Mouse (Mus musculus) neural tube, embryonic 15.5 days (tissue): ENCODE data around the gene Gdf3. TPM values are rescaled to one million over a fixed set of nuclear protein-coding genes. Genes with fewer than 3 reads are reported as not detected.
A peak's percentile ranks its signal among the peaks of the same experiment; 100 is the strongest.
"Not testable (repeated sequence)": the region's sequence is repeated elsewhere in the genome, so short reads cannot be mapped to it uniquely, and the experiment has no call there.

Experiments used
- ATAC-seq: fragments of 200-750 bp; cut with Nextera tagmentation; 2 replicates; pipeline ENCODE4 v1.8.0; 2017; ENCODE audit warnings: mild to moderate bottlenecking, moderate TSS enrichment, moderate library complexity; ENCODE audit not compliant: low FRiP score
- H3K27ac ChIP-seq: fragments of 300-500 bp; sonication (generic); replicated peaks from 2 replicates; pipeline ENCODE4 v1.5.1; 2015; ENCODE audit warnings: mild to moderate bottlenecking, inconsistent platforms
- H3K27me3 ChIP-seq: fragments of 300-500 bp; sonication (generic); replicated peaks from 2 replicates; pipeline ENCODE4 v1.6.1; 2015; ENCODE audit warnings: inconsistent platforms
- H3K36me3 ChIP-seq: fragments of 300-500 bp; sonication (generic); 2 replicates; pipeline ENCODE4 v1.6.1; 2015; ENCODE audit warnings: inconsistent platforms
- H3K4me1 ChIP-seq: fragments of 300-500 bp; sonication (generic); 2 replicates; pipeline ENCODE4 v1.6.1; 2015; ENCODE audit warnings: inconsistent platforms
- H3K4me2 ChIP-seq: fragments of 300-500 bp; sonication (generic); 2 replicates; pipeline ENCODE4 v1.6.1; 2015; ENCODE audit warnings: inconsistent platforms, mild to moderate bottlenecking, moderate library complexity
- H3K4me3 ChIP-seq: fragments of 300-500 bp; sonication (generic); replicated peaks from 2 replicates; pipeline ENCODE4 v1.5.1; 2015; ENCODE audit warnings: mild to moderate bottlenecking, inconsistent platforms
- H3K9ac ChIP-seq: fragments of 300-500 bp; sonication (generic); replicated peaks from 2 replicates; pipeline ENCODE4 v1.6.1; 2015; ENCODE audit warnings: mild to moderate bottlenecking, inconsistent platforms
- H3K9me3 ChIP-seq: fragments of 300-500 bp; sonication (generic); replicated peaks from 2 replicates; pipeline ENCODE4 v1.6.1; 2016; ENCODE audit warnings: inconsistent platforms
- WGBS: fragments of 180-500 bp; shearing (Covaris S2); methylation state at CpG from one replicate; pipeline ENCODE4 v1.1.7; 2015; ENCODE audit warnings: mixed read lengths; 5-methylcytosine and 5-hydroxymethylcytosine counted together
- polyA plus RNA-seq: library from polyadenylated mRNA; unstranded; fragments of >200 nt; fragmentation: Nextera tagmentation; extraction: Ambion mirVana; gene quantifications from 2 replicates; pipeline ENCODE4 v1.2.1, GENCODE M21; 2015

The Gdf3 gene
- polyA plus RNA-seq, 1 experiment from 2014 or later, result 0.09 TPM

DNA sequence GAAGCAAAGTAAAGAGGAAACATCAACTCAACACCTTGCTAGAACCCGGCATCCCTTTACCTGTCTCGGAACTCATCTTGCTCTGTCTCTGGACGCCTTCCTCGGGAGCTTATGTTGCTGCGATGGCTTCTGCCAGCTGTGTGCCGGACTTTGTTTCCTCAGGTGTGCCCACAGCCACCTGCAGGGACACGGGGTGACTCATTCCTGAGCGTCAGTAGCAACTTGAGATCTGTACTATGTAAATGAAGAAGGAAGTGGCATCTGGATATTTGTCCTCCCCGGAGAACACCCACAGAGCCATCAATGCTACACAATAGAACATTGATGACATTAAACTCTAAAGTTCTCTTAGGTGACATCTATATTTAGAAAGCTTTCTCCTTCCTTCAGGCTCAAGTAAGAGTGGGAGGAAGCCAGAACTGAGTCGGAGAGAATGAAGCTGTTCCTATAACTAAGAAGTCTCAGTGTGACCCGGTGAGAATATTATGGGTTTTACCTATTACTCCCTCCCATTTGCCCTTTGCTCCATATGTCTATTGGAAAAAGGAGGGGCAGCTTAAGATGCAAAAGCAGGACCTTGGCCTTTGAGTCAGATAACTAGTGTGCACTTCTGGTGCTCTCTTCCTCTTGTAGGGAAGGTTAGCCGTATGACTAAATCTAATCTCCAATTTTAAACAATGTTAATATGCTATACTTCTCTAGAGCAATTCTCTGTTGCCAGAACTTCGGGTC is 18.7 kb downstream of the Gdf3 start:
- Histone ChIP-seq H3K9ac (no peak overlapping the region), H3K4me2 (no peak overlapping the region), H3K4me1 (no peaks in the 10 kb centered on the region), H3K36me3 (no peaks in the 10 kb centered on the region), H3K9me3 (no peaks in the 10 kb centered on the region), H3K27me3 (no peaks in the 10 kb centered on the region), H3K27ac (no peak overlapping the region), H3K4me3 (no peak overlapping the region)
- WGBS, result 86% methylated on average over 13 of the region's 13 CpGs
- ATAC-seq, result no peak

DNA sequence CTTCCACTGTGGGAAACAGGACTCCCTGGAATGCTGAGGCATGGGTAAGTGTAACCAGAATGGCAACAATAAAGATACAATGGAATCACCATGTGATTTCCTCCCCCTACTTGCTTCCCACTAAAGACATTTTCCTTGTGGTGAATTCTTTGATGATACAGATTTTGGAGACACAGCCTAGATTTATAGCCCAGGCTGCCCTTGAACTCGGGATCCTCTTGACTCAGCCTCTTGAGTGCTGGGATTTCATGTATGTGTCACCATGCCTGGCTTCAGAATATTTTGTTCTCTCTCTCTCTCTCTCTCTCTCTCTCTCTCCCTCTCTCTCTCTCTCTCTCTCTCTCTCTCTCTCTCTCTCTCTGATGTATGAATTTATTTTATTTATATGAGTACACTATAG is 30.8 kb downstream of the Gdf3 start:
- Histone ChIP-seq H3K27me3 (no peaks in the 10 kb centered on the region), H3K4me1 (no peaks in the 10 kb centered on the region), H3K9me3 (no peaks in the 10 kb centered on the region), H3K9ac (no peak overlapping the region), H3K27ac (no peak overlapping the region), H3K36me3 (no peaks in the 10 kb centered on the region), H3K4me3 (no peak overlapping the region), H3K4me2 (no peak overlapping the region)
- WGBS, result 82% methylated on average over 1 of the region's 1 CpGs
- no peak for ATAC-seq

DNA sequence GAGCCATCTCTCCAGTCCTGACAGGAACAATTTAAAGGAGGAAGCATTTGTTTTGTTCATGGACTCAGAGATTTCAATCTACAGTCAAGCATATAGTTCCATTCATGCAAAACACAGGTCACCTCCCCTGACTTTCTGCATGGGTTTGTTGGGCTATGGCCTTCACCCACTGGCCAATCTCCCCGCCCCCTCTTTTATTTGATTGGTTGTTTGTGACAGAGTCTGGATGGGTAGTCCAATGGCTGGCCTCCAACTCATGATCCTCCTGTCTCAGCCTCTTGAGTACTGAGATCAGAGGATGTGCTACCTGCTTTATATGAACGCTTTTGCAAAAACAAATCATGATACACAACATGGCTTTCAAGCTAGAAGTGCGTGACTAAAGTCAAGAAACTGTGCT is 32.9 kb downstream of the Gdf3 start:
- Histone ChIP-seq H3K27ac (no peak overlapping the region), H3K27me3 (no peaks in the 10 kb centered on the region), H3K36me3 (no peaks in the 10 kb centered on the region), H3K9me3 (no peaks in the 10 kb centered on the region), H3K9ac (no peak overlapping the region), H3K4me2 (no peak overlapping the region), H3K4me3 (no peak overlapping the region), H3K4me1 (no peaks in the 10 kb centered on the region)
- ATAC-seq, result no peak
- WGBS, result 93% methylated on average over 3 of the region's 3 CpGs

DNA sequence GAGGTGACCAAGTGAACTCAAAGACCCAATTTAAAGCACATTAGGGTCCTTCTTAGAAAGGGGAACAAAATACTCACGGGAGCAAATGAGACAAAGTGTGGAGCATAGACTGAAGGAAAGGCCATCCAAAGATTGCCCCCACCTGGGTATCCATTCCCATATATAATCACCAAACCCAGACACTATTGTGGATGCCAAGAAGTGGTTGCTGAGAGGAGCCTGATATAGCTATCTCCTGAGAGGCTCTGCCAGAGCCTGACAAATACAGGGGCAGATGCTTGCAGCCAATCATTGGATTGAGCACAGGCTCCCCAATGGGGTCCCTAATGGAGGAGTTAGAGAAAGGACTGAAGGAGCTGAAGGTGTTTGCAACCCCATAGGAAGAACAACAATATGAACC is 34.9 kb downstream of the Gdf3 start:
- not testable (repeated sequence) for H3K27me3 ChIP-seq, H3K4me1 ChIP-seq, H3K36me3 ChIP-seq, H3K4me2 ChIP-seq, H3K9ac ChIP-seq, H3K4me3 ChIP-seq, H3K9me3 ChIP-seq, ATAC-seq, H3K27ac ChIP-seq
- WGBS, result 93% methylated on average over 1 of the region's 1 CpGs

DNA sequence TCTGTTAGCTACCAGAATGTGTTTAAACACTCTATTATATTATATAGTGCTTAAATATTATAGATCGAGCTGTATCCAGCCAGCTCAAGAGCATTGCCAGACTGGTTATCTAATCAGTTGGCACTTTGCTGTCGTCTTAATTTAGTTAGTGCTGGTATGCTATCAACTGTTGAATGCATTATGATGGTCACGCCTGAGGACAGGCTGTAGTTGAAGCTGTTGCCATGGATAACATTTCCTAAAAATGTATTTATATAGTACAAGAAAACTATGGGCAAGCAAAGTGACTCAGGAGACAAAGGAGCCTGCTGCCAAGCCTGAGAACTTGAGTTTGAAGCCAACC is 38.3 kb downstream of the Gdf3 start:
- WGBS, result 91% methylated on average over 3 of the region's 3 CpGs
- Histone ChIP-seq H3K4me3 (no peak overlapping the region), H3K4me2 (no peak overlapping the region), H3K27me3 (no peaks in the 10 kb centered on the region), H3K9me3 (no peaks in the 10 kb centered on the region), H3K9ac (no peak overlapping the region), H3K36me3 (no peaks in the 10 kb centered on the region), H3K27ac (no peak overlapping the region), H3K4me1 (no peaks in the 10 kb centered on the region)
- no peak for ATAC-seq

DNA sequence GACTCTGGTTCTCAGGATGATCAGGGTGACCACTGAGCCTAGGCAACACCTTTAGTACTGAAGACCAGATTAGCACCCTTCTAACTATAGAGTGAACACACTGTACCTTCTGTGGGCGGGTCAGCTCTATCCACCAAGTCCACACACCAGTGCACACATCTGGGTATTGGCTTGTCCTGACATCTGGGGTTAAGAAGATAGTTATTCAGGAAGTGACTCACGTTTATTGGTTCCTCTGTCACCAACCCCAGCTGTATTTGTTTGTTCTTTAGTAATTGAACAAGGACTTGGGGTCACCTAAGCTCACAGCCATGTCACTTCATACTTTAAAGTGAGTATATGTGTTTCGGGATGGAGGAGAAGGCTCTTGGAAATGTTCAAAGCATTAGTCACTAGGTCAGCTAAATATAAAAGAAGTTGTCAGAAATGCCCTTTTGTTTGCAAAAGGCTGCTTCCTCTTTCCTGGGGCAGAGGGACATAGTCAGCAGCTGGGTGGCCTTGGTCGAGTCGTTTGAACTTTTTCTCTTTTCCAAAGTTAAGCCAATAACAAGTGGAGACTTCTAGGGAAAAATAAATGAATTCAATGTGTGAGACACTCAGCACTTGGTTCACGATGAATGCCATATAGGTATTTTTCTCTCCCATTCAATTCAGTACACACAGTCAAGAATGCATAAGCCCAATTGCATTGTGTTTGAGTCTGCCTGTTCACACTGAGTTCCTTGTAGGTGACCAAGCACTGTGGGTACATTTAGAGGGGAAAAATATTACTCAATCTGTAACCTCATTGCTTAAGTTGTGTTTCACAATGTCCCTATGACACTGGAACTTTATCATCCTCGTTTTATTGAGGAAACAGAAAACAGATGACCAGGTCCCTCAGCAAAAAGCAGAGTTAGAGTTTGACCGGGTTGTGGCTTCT is 38.9 kb downstream of the Gdf3 start:
- H3K4me1 ChIP-seq, result no peaks in the 10 kb centered on the region
- H3K9me3 ChIP-seq, result no peaks in the 10 kb centered on the region
- H3K9ac ChIP-seq, result no peak overlapping the region
- no peak for ATAC-seq
- no peak overlapping the region for H3K4me2 ChIP-seq
- WGBS, result 80% methylated on average over 8 of the region's 8 CpGs
- H3K27ac ChIP-seq, result no peak overlapping the region
- H3K36me3 ChIP-seq, result no peaks in the 10 kb centered on the region
- H3K27me3 ChIP-seq, result no peaks in the 10 kb centered on the region
- no peak overlapping the region for H3K4me3 ChIP-seq

DNA sequence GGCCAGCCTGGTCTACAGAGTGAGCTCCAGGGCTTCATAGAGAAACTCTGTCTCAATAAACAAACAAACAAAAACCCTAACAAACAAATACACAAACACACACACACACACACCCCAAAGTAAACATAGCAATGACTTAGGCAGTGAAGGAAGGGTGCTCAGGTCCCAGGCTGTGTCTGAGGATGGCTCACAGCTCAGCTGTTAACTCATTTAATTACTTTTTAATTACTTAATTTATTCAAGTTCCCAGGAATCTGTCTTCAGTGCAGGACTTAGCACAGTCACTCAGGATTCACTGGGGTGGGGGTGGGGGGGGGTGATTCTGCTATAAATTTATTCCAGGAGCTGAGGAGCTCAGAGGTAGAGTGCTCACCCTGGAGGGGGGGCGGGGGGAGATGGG is 40.1 kb downstream of the Gdf3 start:
- Histone ChIP-seq H3K27ac (peak overlapping the region; percentile 65), H3K4me2 (no peak overlapping the region), H3K4me3 (no peak overlapping the region), H3K9ac (no peak overlapping the region), H3K9me3 (no peaks in the 10 kb centered on the region), H3K27me3 (no peaks in the 10 kb centered on the region), H3K36me3 (no peaks in the 10 kb centered on the region), H3K4me1 (no peaks in the 10 kb centered on the region)
- 91% methylated on average over 1 of the region's 1 CpGs for WGBS
- ATAC-seq, result peak; percentile 42

DNA sequence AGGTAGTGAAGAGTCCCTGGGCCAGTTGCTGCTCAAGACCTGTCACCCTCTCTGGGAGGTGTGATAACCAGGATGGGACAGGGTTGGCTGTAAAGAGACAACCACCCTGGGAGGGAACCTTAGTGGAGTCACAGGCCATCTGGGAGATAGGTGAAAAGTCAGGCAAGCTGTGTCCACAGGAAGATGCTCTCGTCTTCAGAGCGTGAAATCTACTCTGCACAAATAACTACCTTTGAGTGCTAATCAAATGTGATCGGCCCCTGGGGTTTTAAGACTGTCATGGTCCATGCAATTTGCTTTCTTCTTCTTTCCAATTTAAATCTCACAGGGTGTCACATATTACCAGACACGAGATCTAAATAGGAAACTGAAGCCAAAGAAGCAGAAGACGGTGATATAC is 40.8 kb downstream of the Gdf3 start:
- no peaks in the 10 kb centered on the region for H3K27me3 ChIP-seq
- WGBS, result 42% methylated on average over 5 of the region's 5 CpGs
- no peak overlapping the region for H3K4me2 ChIP-seq
- H3K9me3 ChIP-seq, result no peaks in the 10 kb centered on the region
- 0 out of 2 replicates have a peak overlapping the region, but pooled peaks have one; percentile 65 for H3K27ac ChIP-seq
- no peaks in the 10 kb centered on the region for H3K4me1 ChIP-seq
- H3K36me3 ChIP-seq, result no peaks in the 10 kb centered on the region
- H3K4me3 ChIP-seq, result no peak overlapping the region
- H3K9ac ChIP-seq, result no peak overlapping the region
- ATAC-seq, result 0 out of 2 replicates have a peak, but pooled peaks have one; percentile 45

DNA sequence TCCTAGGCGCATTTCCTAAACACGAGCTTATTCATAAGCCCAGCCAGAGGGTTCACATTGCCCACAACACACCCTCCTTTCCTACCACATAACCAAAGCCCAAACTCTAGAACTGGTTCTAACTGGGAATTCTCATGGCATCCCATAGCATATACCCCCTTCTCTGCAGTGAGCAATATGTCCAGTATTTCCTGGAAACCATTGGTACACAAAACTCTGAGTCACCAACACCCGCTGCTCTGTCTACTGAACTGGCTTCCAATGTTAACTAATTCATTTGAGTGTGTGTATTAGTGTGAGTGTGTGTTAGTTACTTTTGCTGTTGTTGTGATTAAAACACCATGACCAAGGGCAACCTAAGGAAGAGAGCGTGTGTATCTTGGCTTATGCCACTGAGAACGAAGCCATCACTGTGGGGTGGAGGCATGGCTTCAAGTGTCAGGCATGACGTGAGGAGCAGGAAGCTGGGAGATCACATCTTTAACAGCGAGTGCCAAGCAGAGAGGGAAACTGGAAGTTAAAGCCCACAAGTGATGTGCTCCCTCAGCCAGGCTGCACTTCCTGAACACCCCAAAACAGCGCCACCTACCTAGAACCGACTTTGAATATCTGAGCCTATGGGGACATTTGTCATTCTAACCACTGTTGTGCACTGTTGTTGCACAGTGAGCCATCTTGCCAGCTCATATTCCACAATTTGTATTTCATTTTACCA is 44.7 kb downstream of the Gdf3 start:
- Histone ChIP-seq H3K4me1 (peaks cover 8% of the 10 kb centered on the region; the same call in 1 of the 2 replicates), H3K36me3 (no peaks in the 10 kb centered on the region), H3K27ac (no peak overlapping the region), H3K27me3 (0 out of 2 replicates have a peak, but pooled peaks cover 3% of the 10 kb centered on the region), H3K4me2 (no peak overlapping the region), H3K4me3 (no peak overlapping the region), H3K9ac (no peak overlapping the region), H3K9me3 (no peaks in the 10 kb centered on the region)
- 91% methylated on average over 9 of the region's 9 CpGs for WGBS
- ATAC-seq, result no peak

DNA sequence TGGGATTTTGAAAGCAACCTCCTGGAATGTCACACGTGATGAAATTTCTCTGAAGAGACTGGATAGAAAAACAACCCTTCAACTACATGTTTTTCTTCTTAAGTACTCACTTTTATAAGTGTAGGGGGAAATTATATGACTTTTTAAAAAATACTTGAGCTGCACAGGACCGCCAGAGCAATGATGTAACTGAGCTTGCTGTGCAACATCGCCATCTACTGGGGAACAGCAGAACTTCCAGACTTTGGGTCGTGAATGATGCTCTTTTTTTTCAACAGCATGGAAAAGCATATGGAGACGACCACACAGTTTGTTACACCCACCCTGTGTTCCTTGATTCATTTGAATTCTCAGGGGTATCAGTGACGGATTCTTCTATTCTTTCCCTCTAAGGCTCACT is 47.4 kb downstream of the Gdf3 start:
- peak overlapping the region; percentile 12 for H3K4me3 ChIP-seq
- H3K4me2 ChIP-seq, result peak overlapping the region; percentile 43
- H3K4me1 ChIP-seq, result peaks cover 8% of the 10 kb centered on the region; the same call in 1 of the 2 replicates
- peak; percentile 43 for ATAC-seq
- H3K27ac ChIP-seq, result no peak overlapping the region
- no peak overlapping the region for H3K9ac ChIP-seq
- H3K36me3 ChIP-seq, result no peaks in the 10 kb centered on the region
- no peaks in the 10 kb centered on the region for H3K9me3 ChIP-seq
- 3% methylated on average over 6 of the region's 6 CpGs for WGBS
- H3K27me3 ChIP-seq, result 0 out of 2 replicates have a peak, but pooled peaks cover 3% of the 10 kb centered on the region

DNA sequence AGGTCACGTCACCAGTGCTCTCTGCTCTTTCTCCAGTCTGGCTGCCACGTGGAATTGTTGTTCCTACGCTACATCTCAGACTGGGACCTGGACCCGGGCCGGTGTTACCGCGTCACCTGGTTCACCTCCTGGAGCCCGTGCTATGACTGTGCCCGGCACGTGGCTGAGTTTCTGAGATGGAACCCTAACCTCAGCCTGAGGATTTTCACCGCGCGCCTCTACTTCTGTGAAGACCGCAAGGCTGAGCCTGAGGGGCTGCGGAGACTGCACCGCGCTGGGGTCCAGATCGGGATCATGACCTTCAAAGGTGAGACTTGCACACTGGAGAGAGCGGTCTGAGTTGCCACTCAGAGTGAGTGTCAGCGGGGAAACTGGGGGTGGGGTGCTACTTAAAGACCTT is 48.9 kb downstream of the Gdf3 start:
- no peak overlapping the region for H3K27ac ChIP-seq

More for the DNA sequence above, 48.9 kb downstream of the Gdf3 start:
- Histone ChIP-seq H3K36me3 (no peaks in the 10 kb centered on the region), H3K9ac (no peak overlapping the region), H3K4me3 (no peak overlapping the region), H3K4me1 (peaks cover 11% of the 10 kb centered on the region), H3K4me2 (no peak overlapping the region), H3K27me3 (0 out of 2 replicates have a peak, but pooled peaks cover 3% of the 10 kb centered on the region), H3K9me3 (no peaks in the 10 kb centered on the region)
- WGBS, result 87% methylated on average over 20 of the region's 20 CpGs
- peak; percentile 14 for ATAC-seq
